Mouse (Mus musculus): ENCODE results near the gene Pknox2. TPM values are rescaled to one million over a fixed set of nuclear protein-coding genes. Genes with fewer than 3 reads are reported as not detected.

The Pknox2 gene
- polyA plus RNA-seq, 1 experiment from 2014 or later, result 11.7 TPM

GRCm38 (mm10) chr9:37133495-37133894 is 13.7 kb downstream of the Pknox2 start:
- no peaks in the 10 kb centered on the region for H3K36me3 ChIP-seq
- no peak overlapping the region for H3K4me3 ChIP-seq
- peaks cover 18% of the 10 kb centered on the region for H3K4me1 ChIP-seq
- peaks cover 92% of the 10 kb centered on the region for H3K27me3 ChIP-seq (ENCODE audit: low read depth, poor library complexity, severe bottlenecking)
- WGBS, result 88% methylated on average over 7 of the region's 7 CpGs
- no peak for DNase-seq (ENCODE audit: low spot score)
- no peaks in the 10 kb centered on the region for H3K9me3 ChIP-seq (replicated peaks)
- H3K27ac ChIP-seq, result no peak overlapping the region

- H3K27ac ChIP-seq, result no peak overlapping the region
- H3K4me3 ChIP-seq, result no peak overlapping the region
- H3K27me3 ChIP-seq (ENCODE audit: low read depth, poor library complexity, severe bottlenecking), result peaks cover 84% of the 10 kb centered on the region
- no peak for DNase-seq (ENCODE audit: low spot score)
- H3K36me3 ChIP-seq, result no peaks in the 10 kb centered on the region
- H3K9me3 ChIP-seq (replicated peaks), result no peaks in the 10 kb centered on the region
- 91% methylated on average over 6 of the region's 6 CpGs for WGBS
- peaks cover 8% of the 10 kb centered on the region; the same call in 1 of the 2 replicates for H3K4me1 ChIP-seq
These were observed 18.2 kb downstream of the Pknox2 start for GRCm38 (mm10) chr9:37129046-37129445.

GRCm38 (mm10) chr9:37126197-37126596 is 21.0 kb downstream of the Pknox2 start:
- DNase-seq (ENCODE audit: low spot score), result no peak
- H3K4me3 ChIP-seq, result no peak overlapping the region
- WGBS, result 92% methylated on average over 2 of the region's 2 CpGs
- peaks cover 73% of the 10 kb centered on the region for H3K27me3 ChIP-seq (ENCODE audit: low read depth, poor library complexity, severe bottlenecking)
- no peak overlapping the region for H3K27ac ChIP-seq
- peaks cover 35% of the 10 kb centered on the region for H3K4me1 ChIP-seq
- H3K36me3 ChIP-seq, result no peaks in the 10 kb centered on the region
- H3K9me3 ChIP-seq (replicated peaks), result no peaks in the 10 kb centered on the region

GRCm38 (mm10) chr9:37124696-37125480 is 22.3 kb downstream of the Pknox2 start:
- Histone ChIP-seq H3K27ac (no peak overlapping the region), H3K9me3 (replicated peaks) (no peaks in the 10 kb centered on the region), H3K4me1 (peaks cover 48% of the 10 kb centered on the region), H3K27me3 (ENCODE audit: low read depth, poor library complexity, severe bottlenecking) (peaks cover 79% of the 10 kb centered on the region), H3K36me3 (no peaks in the 10 kb centered on the region), H3K4me3 (no peak overlapping the region)
- WGBS, result 88% methylated on average over 8 of the region's 8 CpGs
- DNase-seq (ENCODE audit: low spot score), result no peak

- Histone ChIP-seq H3K4me1 (peaks cover 51% of the 10 kb centered on the region), H3K27ac (peak overlapping the region; percentile 6; the same call in 1 of the 2 replicates)
- DNase-seq (ENCODE audit: low spot score), result no peak
These were observed 23.8 kb downstream of the Pknox2 start for GRCm38 (mm10) chr9:37123384-37123783.

GRCm38 (mm10) chr9:37122971-37123370 is 24.2 kb downstream of the Pknox2 start:
- Histone ChIP-seq H3K4me1 (peaks cover 51% of the 10 kb centered on the region), H3K36me3 (no peaks in the 10 kb centered on the region), H3K9me3 (replicated peaks) (no peaks in the 10 kb centered on the region), H3K4me3 (no peak overlapping the region), H3K27me3 (ENCODE audit: low read depth, poor library complexity, severe bottlenecking) (peaks cover 82% of the 10 kb centered on the region), H3K27ac (peak overlapping the region; percentile 6)
- DNase-seq (ENCODE audit: low spot score), result no peak
- 66% methylated on average over 6 of the region's 6 CpGs for WGBS

More at GRCm38 (mm10) chr9:37123384-37123783, 23.8 kb downstream of the Pknox2 start:
- Histone ChIP-seq H3K9me3 (replicated peaks) (no peaks in the 10 kb centered on the region), H3K36me3 (no peaks in the 10 kb centered on the region), H3K27me3 (ENCODE audit: low read depth, poor library complexity, severe bottlenecking) (peaks cover 79% of the 10 kb centered on the region), H3K4me3 (no peak overlapping the region)
- 50% methylated on average over 7 of the region's 7 CpGs for WGBS

- WGBS, result 10% methylated on average over 1 of the region's 1 CpGs
- no peak overlapping the region for H3K4me3 ChIP-seq
- H3K36me3 ChIP-seq, result no peaks in the 10 kb centered on the region
- H3K27me3 ChIP-seq (ENCODE audit: low read depth, poor library complexity, severe bottlenecking), result peaks cover 87% of the 10 kb centered on the region
- peaks cover 51% of the 10 kb centered on the region for H3K4me1 ChIP-seq
- 0 out of 2 replicates have a peak overlapping the region, but pooled peaks have one; percentile 26 for H3K27ac ChIP-seq
- DNase-seq (ENCODE audit: low spot score), result no peak
- H3K9me3 ChIP-seq (replicated peaks), result no peaks in the 10 kb centered on the region
These were observed 24.8 kb downstream of the Pknox2 start for GRCm38 (mm10) chr9:37122381-37122780.

GRCm38 (mm10) chr9:37121761-37122331 is 25.4 kb downstream of the Pknox2 start:
- no peaks in the 10 kb centered on the region for H3K36me3 ChIP-seq
- H3K27me3 ChIP-seq (ENCODE audit: low read depth, poor library complexity, severe bottlenecking), result peaks cover 85% of the 10 kb centered on the region
- H3K27ac ChIP-seq, result no peak overlapping the region
- no peaks in the 10 kb centered on the region for H3K9me3 ChIP-seq (replicated peaks)
- H3K4me1 ChIP-seq, result peaks cover 51% of the 10 kb centered on the region
- 10% methylated on average over 4 of the region's 4 CpGs for WGBS
- no peak for DNase-seq (ENCODE audit: low spot score)
- no peak overlapping the region for H3K4me3 ChIP-seq

- H3K4me3 ChIP-seq, result no peak overlapping the region
- 77% methylated on average over 6 of the region's 6 CpGs for WGBS
- H3K27me3 ChIP-seq (ENCODE audit: low read depth, poor library complexity, severe bottlenecking), result peaks cover 85% of the 10 kb centered on the region
- no peaks in the 10 kb centered on the region for H3K9me3 ChIP-seq (replicated peaks)
- no peaks in the 10 kb centered on the region for H3K36me3 ChIP-seq
- H3K4me1 ChIP-seq, result peaks cover 53% of the 10 kb centered on the region
- H3K27ac ChIP-seq, result no peak overlapping the region
- no peak for DNase-seq (ENCODE audit: low spot score)
These were observed 26.4 kb downstream of the Pknox2 start for GRCm38 (mm10) chr9:37120801-37121200.

- Histone ChIP-seq H3K9me3 (replicated peaks) (no peaks in the 10 kb centered on the region), H3K4me1 (peaks cover 62% of the 10 kb centered on the region), H3K27ac (no peak overlapping the region), H3K27me3 (ENCODE audit: low read depth, poor library complexity, severe bottlenecking) (peaks cover 81% of the 10 kb centered on the region), H3K4me3 (no peak overlapping the region), H3K36me3 (no peaks in the 10 kb centered on the region)
- 95% methylated on average over 2 of the region's 2 CpGs for WGBS
- DNase-seq (ENCODE audit: low spot score), result no peak
These were observed 29.7 kb downstream of the Pknox2 start for GRCm38 (mm10) chr9:37117529-37117928.

- H3K27me3 ChIP-seq (ENCODE audit: low read depth, poor library complexity, severe bottlenecking), result peaks cover 85% of the 10 kb centered on the region
- H3K4me1 ChIP-seq, result peaks cover 58% of the 10 kb centered on the region
- H3K9me3 ChIP-seq (replicated peaks), result no peaks in the 10 kb centered on the region
- H3K36me3 ChIP-seq, result no peaks in the 10 kb centered on the region
- WGBS, result 91% methylated on average over 9 of the region's 9 CpGs
- H3K27ac ChIP-seq, result no peak overlapping the region
- H3K4me3 ChIP-seq, result no peak overlapping the region
- DNase-seq (ENCODE audit: low spot score), result no peak
These were observed 30.4 kb downstream of the Pknox2 start for GRCm38 (mm10) chr9:37116632-37117413.

GRCm38 (mm10) chr9:37115820-37116219 is 31.4 kb downstream of the Pknox2 start:
- DNase-seq (ENCODE audit: low spot score), result no peak
- WGBS, result 78% methylated on average over 7 of the region's 7 CpGs
- no peak overlapping the region; the same call in 1 of the 2 replicates for H3K27ac ChIP-seq
- peaks cover 92% of the 10 kb centered on the region for H3K27me3 ChIP-seq (ENCODE audit: low read depth, poor library complexity, severe bottlenecking)
- no peaks in the 10 kb centered on the region for H3K9me3 ChIP-seq (replicated peaks)
- no peaks in the 10 kb centered on the region for H3K36me3 ChIP-seq
- H3K4me3 ChIP-seq, result no peak overlapping the region
- H3K4me1 ChIP-seq, result peaks cover 49% of the 10 kb centered on the region
